Mouse (Mus musculus) spleen, adult 2 months (tissue): ENCODE data around the gene Nav2. TPM values are rescaled to one million over a fixed set of nuclear protein-coding genes. Genes with fewer than 3 reads are reported as not detected.

Experiments used
- DNase-seq, 2 experiments: peaks; one replicate each; pipeline versions ENCODE4 v3.0.0 to v3.0.0-alpha.2; 2012 to 2021; ENCODE audit warnings: low spot score in 2 of 2, low read depth in 1 of 2
- H3K27ac ChIP-seq: fragments of 200-500 bp; 2 replicates; pipeline ENCODE4 v1.5.1; 2012; ENCODE audit warnings: low read length, inconsistent platforms; ENCODE audit not compliant: insufficient read depth
- H3K27me3 ChIP-seq: fragments of 200-500 bp; 2 replicates; pipeline ENCODE4 v1.6.1; 2012; ENCODE audit warnings: mild to moderate bottlenecking, moderate library complexity, low read length, inconsistent platforms; ENCODE audit not compliant: control insufficient read depth, insufficient read depth
- H3K36me3 ChIP-seq: fragments of 200-500 bp; 2 replicates; pipeline ENCODE4 v1.6.1; 2012; ENCODE audit warnings: mild to moderate bottlenecking, low read length, inconsistent platforms; ENCODE audit not compliant: control insufficient read depth, insufficient read depth
- H3K4me1 ChIP-seq: fragments of 200-500 bp; 2 replicates; pipeline ENCODE4 v1.6.1; 2011; ENCODE audit warnings: inconsistent platforms; ENCODE audit not compliant: control insufficient read depth, insufficient read depth, insufficient read length
- H3K4me3 ChIP-seq: fragments of 200-500 bp; 2 replicates; pipeline ENCODE4 v1.5.1; 2011; ENCODE audit warnings: mild to moderate bottlenecking, inconsistent platforms; ENCODE audit not compliant: insufficient read depth, insufficient read length; ENCODE audit errors: extremely low read depth
- CTCF ChIP-seq: fragments of 200-500 bp; IDR thresholded peaks from 2 replicates; pipeline ENCODE4 v1.5.1; 2011; ENCODE audit warnings: mild to moderate bottlenecking, inconsistent platforms; ENCODE audit not compliant: insufficient read depth, insufficient read length, insufficient replicate concordance; ENCODE audit errors: extremely low read depth
- POLR2A ChIP-seq: fragments of 200-500 bp; IDR thresholded peaks from 2 replicates; pipeline ENCODE4 v1.6.1; 2011; ENCODE audit warnings: low read depth, low read length, inconsistent platforms
- WGBS: fragments of 180-500 bp; shearing (Covaris S2); methylation state at CpG from one replicate; pipeline ENCODE4 v1.1.7; 2018; 5-methylcytosine and 5-hydroxymethylcytosine counted together
- polyA plus RNA-seq: library from polyadenylated mRNA; depleted of rRNA; stranded (reverse); fragments of >200 nt; gene quantifications from 2 replicates; pipeline ENCODE4 v1.2.3, GENCODE M21; 2012

Gene Nav2
- polyA plus RNA-seq, 1 experiment = 3.5 TPM

GRCm38 (mm10) chr7:49010739-49011138 lies 102.2 kb downstream of the Nav2 start:
- H3K4me3 ChIP-seq = no peak overlapping the region
- no peaks in the 10 kb centered on the region for H3K4me1 ChIP-seq
- DNase-seq = no peak
- WGBS = 87% methylated on average over 6 of the region's 6 CpGs
- no peak for TF ChIP-seq POLR2A
- TF ChIP-seq CTCF = no peak
- no peaks in the 10 kb centered on the region for H3K27me3 ChIP-seq
- no peaks in the 10 kb centered on the region for H3K36me3 ChIP-seq
- H3K27ac ChIP-seq = no peak overlapping the region

- H3K27ac ChIP-seq = no peak overlapping the region
- WGBS = 71% methylated on average over 1 of the region's 1 CpGs
- DNase-seq = no peak
- no peak overlapping the region for H3K4me3 ChIP-seq
- H3K36me3 ChIP-seq = no peaks in the 10 kb centered on the region
- TF ChIP-seq POLR2A (no peak), CTCF (no peak)
- H3K27me3 ChIP-seq = no peaks in the 10 kb centered on the region
- no peaks in the 10 kb centered on the region for H3K4me1 ChIP-seq
These were observed 103.5 kb downstream of the Nav2 start for GRCm38 (mm10) chr7:49012027-49012426.

- H3K4me1 ChIP-seq = no peaks in the 10 kb centered on the region
- no peak for TF ChIP-seq CTCF
- DNase-seq = no peak
- H3K36me3 ChIP-seq = no peaks in the 10 kb centered on the region
- H3K27ac ChIP-seq = no peak overlapping the region
- 94% methylated on average over 10 of the region's 10 CpGs for WGBS
- H3K27me3 ChIP-seq = no peaks in the 10 kb centered on the region
- no peak overlapping the region for H3K4me3 ChIP-seq
These were observed 106.0 kb downstream of the Nav2 start for GRCm38 (mm10) chr7:49014480-49014879.

DNA sequence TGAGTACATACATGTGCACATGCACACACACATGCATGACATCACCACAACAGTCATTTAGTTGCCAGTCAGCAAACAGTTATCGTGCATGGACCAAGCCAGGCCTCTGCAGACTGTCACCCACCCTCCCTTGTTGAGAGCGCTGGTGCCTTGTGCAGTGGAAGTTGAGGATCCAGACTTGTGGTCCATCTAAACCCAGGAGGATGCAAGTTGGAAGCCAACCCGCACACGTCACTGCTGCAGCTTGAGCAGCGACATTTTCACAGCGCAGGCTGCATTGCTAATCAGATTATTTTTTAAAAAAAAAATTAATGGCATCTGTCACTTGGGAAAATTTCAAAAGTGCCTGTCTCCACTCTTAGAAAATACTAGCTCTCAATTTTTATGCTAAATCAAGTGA lies 106.8 kb downstream of the Nav2 start:
- DNase-seq = no peak
- no peaks in the 10 kb centered on the region for H3K36me3 ChIP-seq
- H3K27ac ChIP-seq = no peak overlapping the region
- no peak overlapping the region for H3K4me3 ChIP-seq
- TF ChIP-seq POLR2A = no peak
- TF ChIP-seq CTCF = no peak
- WGBS = 92% methylated on average over 6 of the region's 6 CpGs
- H3K27me3 ChIP-seq = no peaks in the 10 kb centered on the region
- H3K4me1 ChIP-seq = no peaks in the 10 kb centered on the region

GRCm38 (mm10) chr7:49016088-49016487 lies 107.6 kb downstream of the Nav2 start:
- WGBS = 72% methylated on average over 2 of the region's 2 CpGs
- no peak for DNase-seq
- H3K27ac ChIP-seq = no peak overlapping the region
- H3K27me3 ChIP-seq = no peaks in the 10 kb centered on the region
- H3K4me1 ChIP-seq = no peaks in the 10 kb centered on the region
- H3K36me3 ChIP-seq = no peaks in the 10 kb centered on the region
- no peak overlapping the region for H3K4me3 ChIP-seq
- TF ChIP-seq POLR2A = no peak

GRCm38 (mm10) chr7:49017794-49018193 lies 109.3 kb downstream of the Nav2 start:
- Histone ChIP-seq H3K4me3 (no peak overlapping the region), H3K27ac (no peak overlapping the region), H3K27me3 (no peaks in the 10 kb centered on the region), H3K36me3 (no peaks in the 10 kb centered on the region), H3K4me1 (no peaks in the 10 kb centered on the region)
- no peak for TF ChIP-seq POLR2A
- TF ChIP-seq CTCF = no peak
- no peak for DNase-seq
- 31% methylated on average over 5 of the region's 5 CpGs for WGBS

DNA sequence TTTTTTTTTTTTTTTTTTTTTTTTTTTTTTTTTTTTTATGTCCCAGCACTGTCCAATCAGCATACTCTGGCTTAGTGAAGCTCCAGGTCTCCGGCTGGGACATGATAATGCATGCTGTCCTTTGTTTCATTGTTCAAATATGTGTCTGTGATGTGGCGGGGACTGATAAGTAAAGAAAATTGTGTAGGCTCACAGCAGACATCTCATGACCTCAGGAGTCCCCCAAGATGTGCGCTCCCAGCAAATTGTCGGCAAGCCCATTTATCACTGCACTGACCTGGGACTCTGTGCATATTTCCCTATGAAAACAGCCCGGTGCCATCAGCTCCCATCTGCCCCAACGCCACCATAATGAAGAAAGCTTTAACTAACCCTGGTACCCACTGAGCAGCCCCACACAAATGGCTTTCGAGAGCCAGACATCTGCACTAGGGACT lies 110.0 kb downstream of the Nav2 start:
- DNase-seq = no peak
- Histone ChIP-seq H3K4me3 (no peak overlapping the region), H3K27ac (no peak overlapping the region), H3K36me3 (no peaks in the 10 kb centered on the region), H3K27me3 (no peaks in the 10 kb centered on the region), H3K4me1 (no peaks in the 10 kb centered on the region)
- WGBS = 87% methylated on average over 7 of the region's 7 CpGs
- TF ChIP-seq CTCF (no peak), POLR2A (no peak)
